Mouse (Mus musculus) heart, postnatal 25 days (tissue): ENCODE measurements around the gene Prkag3. TPM values are rescaled to one million over a fixed set of nuclear protein-coding genes. Genes with fewer than 3 reads are reported as not detected.

Experiments
- DNase-seq: peaks from one replicate; pipeline ENCODE4 v3.0.0; 2022; ENCODE audit warnings: low spot score
- intact Hi-C: fragments of 180-260 bp; cut with DNase I; formaldehyde crosslinking; loops from one replicate; pipeline ENCODE4 v1.15.1; 2025
- total RNA-seq, 2 experiments: library from RNA; stranded (reverse); gene quantifications; 2 replicates each; pipeline ENCODE4 v1.2.3; 2021

The Prkag3 gene
- total RNA-seq, 2 experiments from 2014 or later: 0.96 to 2.7 TPM

DNA sequence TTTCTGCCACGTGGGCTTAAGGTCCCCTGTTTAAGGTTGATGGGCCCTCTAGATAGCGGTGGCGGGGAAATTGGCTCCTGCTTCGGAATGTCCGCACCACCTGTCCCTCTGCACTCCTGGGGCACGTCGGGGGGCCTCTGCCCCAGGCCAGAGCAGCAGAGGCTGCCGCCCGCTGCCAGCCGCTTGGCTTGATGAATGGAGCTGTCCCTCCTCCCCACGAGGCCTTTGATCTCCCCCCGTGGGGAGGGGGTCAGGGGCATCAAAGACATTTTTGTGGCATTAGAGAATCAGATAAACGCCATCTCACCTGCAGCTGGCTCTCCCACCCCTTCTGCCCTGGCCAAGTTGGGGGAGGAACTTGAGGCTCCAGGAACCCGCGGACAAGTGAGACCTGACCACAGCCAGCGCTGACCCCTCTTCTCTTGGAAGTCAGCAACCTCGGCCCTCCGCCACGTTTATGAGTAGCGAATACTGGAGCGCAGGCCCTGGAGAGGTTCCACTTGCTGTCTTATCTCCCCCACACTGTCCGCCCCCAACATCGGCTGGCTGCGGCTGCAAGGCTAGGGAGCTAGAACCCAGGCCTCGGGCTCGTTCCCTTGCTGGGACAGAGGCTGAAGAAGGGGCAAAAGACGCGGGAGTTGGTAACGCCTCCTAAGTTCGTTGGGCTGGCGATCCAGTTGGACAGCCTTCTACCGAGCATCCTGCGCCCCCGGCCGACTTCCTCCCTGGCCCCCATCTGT is 21.9 kb upstream of the Prkag3 start:
- DNase-seq: no peak
- intact Hi-C loops: no loop called here

GRCm38 (mm10) chr1:74763081-74763480 is 14.1 kb upstream of the Prkag3 start:
- no peak for DNase-seq
- intact Hi-C loops: loop anchor here (5.0 to 10.0 kb wide), 2 partner anchors 118 to 161 kb away; partner anchors contain the start of genes Rnf25 and Stk36

DNA sequence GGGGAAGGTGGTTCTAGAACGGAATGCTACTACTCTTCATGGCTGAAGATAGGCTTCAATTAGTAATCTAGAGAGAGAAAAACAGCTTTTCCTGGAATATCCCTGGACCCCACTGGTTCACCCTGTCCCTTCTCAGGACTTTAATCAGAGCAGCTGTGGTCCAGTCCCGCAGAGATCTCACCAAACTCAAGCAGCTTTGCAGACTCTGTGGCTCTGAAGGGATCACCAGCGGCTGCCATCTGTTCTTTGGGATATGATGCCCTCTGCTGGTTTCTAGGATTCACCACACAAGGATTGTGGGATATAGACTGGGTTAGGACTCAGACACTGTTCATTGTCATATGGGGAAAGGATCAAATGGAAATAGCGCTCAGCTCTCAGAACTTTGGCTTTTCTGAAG is 10.8 kb upstream of the Prkag3 start:
- DNase-seq: peak; percentile 23
- intact Hi-C loops: loop anchor here (2.0 to 10.0 kb wide), 4 partner anchors 95 to 299 kb away; partner anchors contain the start of genes Rnf25, Stk36 and Ttll4

- no peak for DNase-seq
- intact Hi-C loops: loop anchor here (5.0 to 10.0 kb wide), 2 partner anchors 37 to 89 kb away; partner anchors contain the start of gene Ttll4
Observed at GRCm38 (mm10) chr1:74754175-74754785, 5.3 kb upstream of the Prkag3 start.

GRCm38 (mm10) chr1:74753266-74753974 is 4.4 kb upstream of the Prkag3 start:
- intact Hi-C loops: loop anchor here (5.0 to 10.0 kb wide), 2 partner anchors 36 to 89 kb away; partner anchors contain the start of gene Ttll4
- DNase-seq: no peak

GRCm38 (mm10) chr1:74752833-74753232 is 3.8 kb upstream of the Prkag3 start:
- intact Hi-C loops: loop anchor here (5.0 to 10.0 kb wide), 2 partner anchors 36 to 88 kb away; partner anchors contain the start of gene Ttll4
- no peak for DNase-seq

- intact Hi-C loops: loop anchor here (5.0 to 10.0 kb wide), 2 partner anchors 35 to 87 kb away; partner anchors contain the start of gene Ttll4
- no peak for DNase-seq
Observed at GRCm38 (mm10) chr1:74752150-74752549, 3.1 kb upstream of the Prkag3 start.

- intact Hi-C loops: loop anchor here (5.0 to 10.0 kb wide), 2 partner anchors 33 to 86 kb away; partner anchors contain the start of gene Ttll4
- no peak for DNase-seq
Observed at GRCm38 (mm10) chr1:74750683-74751082, 1.7 kb upstream of the Prkag3 start.

- intact Hi-C loops: no loop called here
- peak; percentile 50 for DNase-seq
Observed at GRCm38 (mm10) chr1:74749301-74749700, 280 bp upstream of the Prkag3 start.

DNA sequence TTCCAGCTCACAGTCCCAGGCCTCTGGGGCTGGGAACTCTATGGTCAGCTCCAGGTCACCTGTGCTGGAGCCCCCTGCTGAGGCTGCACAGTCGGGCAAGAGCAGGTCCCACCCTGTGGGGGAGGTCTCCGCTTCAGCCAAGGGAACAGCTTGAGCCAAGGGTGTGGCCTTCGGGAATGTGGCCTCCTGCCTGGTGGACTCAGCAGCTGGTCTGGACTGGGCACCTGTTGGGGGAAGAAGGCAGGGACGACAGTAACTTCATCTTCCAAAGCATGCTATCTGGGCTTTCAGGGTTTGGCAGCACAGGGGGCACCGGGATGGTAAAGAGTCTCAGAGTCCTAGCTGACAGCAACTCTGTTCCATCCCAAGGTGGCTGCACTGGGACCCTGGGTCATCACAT is 1.7 kb downstream of the Prkag3 start:
- no peak for DNase-seq
- intact Hi-C loops: no loop called here

- no peak for DNase-seq
- intact Hi-C loops: no loop called here
Observed at GRCm38 (mm10) chr1:74740846-74741245, 8.2 kb downstream of the Prkag3 start.

DNA sequence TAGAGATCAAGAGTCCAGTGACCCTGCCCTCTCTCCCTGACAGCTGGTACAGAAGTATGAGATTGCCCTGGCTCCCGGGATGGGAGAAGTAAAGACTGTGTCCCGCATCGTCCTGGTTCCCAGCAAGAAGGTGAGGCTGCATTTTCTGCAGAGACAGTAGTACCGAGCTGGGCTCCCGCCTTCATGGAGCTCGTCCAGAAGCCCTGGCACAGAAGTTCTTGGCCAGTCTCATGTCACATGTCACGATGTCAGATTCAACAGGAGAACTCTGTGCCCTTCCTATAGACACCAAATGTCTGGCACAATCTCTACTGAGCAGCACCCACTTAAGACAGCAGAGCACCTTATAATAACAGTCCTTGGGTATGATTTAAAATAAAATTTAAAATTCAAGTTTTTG is 11.5 kb downstream of the Prkag3 start:
- DNase-seq: no peak
- intact Hi-C loops: no loop called here

GRCm38 (mm10) chr1:74736977-74737376 is 12.0 kb downstream of the Prkag3 start:
- intact Hi-C loops: no loop called here
- no peak for DNase-seq

GRCm38 (mm10) chr1:74728446-74728845 is 20.6 kb downstream of the Prkag3 start:
- no peak for DNase-seq
- intact Hi-C loops: no loop called here

- intact Hi-C loops: no loop called here
- no peak for DNase-seq
Observed at GRCm38 (mm10) chr1:74726674-74727073, 22.3 kb downstream of the Prkag3 start.

GRCm38 (mm10) chr1:74726114-74726513 is 22.9 kb downstream of the Prkag3 start:
- DNase-seq: no peak
- intact Hi-C loops: no loop called here

- intact Hi-C loops: no loop called here
- no peak for DNase-seq
Observed at GRCm38 (mm10) chr1:74723748-74724147, 25.3 kb downstream of the Prkag3 start.

DNA sequence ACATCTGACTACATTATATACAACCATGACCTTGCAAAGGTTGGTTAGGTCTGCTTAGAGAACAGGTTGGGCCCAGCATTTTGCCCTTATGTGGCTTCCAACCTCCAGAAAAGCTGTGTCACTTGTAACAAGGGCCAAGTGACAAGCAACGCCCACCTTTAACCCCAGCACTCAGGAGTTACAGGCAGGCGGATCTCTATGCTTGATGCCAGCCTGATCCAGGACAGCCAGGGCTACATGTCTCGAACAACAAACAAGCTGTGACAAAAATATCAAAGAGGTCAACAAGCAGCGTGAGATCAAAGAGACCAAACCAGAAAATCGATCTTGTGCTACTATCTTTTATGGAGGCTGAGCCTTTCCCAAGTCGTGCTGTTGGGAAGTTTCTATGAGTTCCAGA is 27.4 kb downstream of the Prkag3 start:
- intact Hi-C loops: no loop called here
- DNase-seq: no peak

DNA sequence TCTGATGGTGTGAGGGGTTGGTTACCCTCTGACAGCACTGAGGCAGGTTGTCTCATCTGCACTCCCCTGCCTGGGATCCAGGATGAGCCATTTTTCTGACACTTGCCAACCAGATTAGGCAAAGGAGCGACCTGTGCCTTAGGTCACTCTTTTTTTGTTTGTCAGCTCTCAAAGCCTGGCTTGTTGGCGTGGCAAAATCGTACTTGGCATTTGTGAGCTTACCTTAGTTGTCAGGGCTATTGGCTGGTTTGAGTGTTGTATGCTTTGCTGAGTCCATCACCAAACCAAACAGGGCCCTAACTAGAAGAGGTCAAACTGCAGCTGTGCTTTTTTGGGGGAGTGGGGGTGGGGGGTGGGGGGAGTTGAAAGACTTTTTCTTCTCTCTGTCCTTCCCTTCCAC is 29.7 kb downstream of the Prkag3 start:
- no peak for DNase-seq
- intact Hi-C loops: loop anchor here (5.0 kb wide), 1 partner anchor 33 kb away; no protein-coding TSS in a partner anchor

DNA sequence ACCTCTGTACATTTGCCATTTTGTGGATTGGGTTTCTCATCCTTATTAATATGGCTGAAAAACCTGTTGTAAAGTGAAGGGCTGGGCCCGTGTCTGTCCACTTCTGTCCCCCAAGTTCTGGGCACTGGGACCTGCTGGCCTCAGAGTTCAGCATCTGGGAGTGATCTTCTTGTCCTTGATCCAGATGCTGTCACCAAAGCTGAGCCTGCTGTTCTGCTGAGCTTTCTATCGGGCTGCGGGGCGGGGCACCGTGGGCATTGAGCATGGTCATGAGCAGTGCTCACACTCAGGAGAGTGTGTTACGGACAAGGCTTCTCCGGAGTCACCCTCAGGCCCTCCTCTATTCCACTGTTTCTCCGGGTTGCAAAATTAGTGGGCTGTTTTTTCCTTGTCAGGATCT is 30.9 kb downstream of the Prkag3 start:
- no peak for DNase-seq
- intact Hi-C loops: loop anchor here (5.0 kb wide), 1 partner anchor 34 kb away; no protein-coding TSS in a partner anchor
